Mouse (Mus musculus) layer of hippocampus, adult 8-10 months (tissue): ENCODE results near the gene Fbxo40. TPM values are rescaled to one million over a fixed set of nuclear protein-coding genes. Genes with fewer than 3 reads are reported as not detected.

Experiments
- DNase-seq, 2 experiments: peaks; one replicate each; pipeline ENCODE4 v3.0.0; 2022; ENCODE audit warnings: low spot score in 2 of 2
- total RNA-seq, 4 experiments: library from RNA; stranded (reverse); gene quantifications; 2 replicates each; pipeline ENCODE4 v1.2.4; 2022

The Fbxo40 gene
- under 1 TPM in 3 of 4 experiments, not detected in 1; 0.16 to 0.28 (median 0.20) TPM for total RNA-seq

DNA sequence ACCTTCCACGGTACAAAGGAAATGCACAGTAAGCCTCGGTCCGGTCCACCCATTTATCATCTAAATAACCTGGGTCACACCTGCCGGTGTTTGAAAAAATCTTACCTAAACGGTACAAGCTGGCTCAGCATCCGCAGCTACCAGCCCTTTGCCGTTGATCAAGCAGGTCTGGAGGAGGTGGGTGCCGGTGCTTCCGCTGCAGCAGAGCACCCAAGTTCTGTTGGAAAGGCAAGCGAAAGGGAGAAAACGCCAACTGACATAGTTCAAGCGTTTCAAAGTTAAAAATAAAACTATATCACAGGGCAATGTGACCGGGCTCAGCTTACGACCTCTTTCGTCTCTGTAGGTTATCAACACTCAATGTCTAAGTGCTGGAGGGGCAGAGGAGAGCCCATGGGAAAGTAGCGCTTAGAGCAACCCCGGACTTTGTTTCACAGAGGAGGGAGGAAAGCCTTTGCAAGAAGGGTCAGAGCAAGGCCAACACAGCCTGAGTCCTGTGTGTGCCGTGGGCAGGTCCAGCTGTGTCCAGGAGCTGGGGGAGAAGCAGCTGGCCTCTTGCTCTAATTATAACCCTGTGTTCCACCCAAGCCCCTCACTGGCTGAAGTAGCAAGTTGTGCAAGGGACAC, at the start of gene Fbxo40:
Fbxo40 (minus strand) TSS at position 469 of the 627 bp plus-strand sequence.
- no peak for DNase-seq

DNA sequence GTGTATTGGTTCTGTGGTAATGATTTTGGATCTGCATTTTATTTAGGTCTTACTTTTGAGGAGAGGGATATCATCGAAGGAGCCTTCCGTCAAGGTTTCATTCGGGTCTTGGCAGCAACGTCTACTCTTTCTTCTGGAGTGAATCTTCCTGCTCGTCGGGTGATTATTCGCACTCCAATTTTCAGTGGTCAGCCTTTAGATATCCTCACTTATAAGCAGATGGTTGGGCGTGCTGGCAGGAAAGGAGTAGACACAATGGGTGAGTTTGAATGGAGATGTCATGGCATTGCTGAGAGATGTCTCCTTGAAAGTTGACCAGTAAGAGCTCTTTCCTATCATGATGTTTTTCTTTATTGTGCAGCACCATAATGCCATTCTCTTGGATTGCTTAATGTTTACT, 44.5 kb upstream of the Fbxo40 start:
- DNase-seq = no peak

DNA sequence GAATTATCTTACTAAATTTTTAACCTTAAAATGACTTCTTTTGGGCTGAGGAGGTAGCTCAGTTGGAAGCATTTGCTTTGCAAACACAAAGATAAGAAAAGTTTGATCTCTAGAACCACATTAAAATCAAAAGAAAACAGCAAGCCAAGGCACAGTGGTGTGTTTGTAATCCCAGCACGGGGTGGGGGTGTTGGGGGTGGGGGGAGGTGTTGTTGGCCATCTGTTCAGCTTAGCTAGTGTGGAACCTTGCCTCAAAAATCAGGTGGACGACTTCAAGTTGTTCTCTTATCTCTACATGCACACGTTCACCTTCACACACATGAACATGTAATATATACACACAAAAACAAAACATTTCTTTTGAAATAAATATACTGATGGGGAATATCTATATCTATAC, 41.7 kb upstream of the Fbxo40 start:
- no peak for DNase-seq

DNA sequence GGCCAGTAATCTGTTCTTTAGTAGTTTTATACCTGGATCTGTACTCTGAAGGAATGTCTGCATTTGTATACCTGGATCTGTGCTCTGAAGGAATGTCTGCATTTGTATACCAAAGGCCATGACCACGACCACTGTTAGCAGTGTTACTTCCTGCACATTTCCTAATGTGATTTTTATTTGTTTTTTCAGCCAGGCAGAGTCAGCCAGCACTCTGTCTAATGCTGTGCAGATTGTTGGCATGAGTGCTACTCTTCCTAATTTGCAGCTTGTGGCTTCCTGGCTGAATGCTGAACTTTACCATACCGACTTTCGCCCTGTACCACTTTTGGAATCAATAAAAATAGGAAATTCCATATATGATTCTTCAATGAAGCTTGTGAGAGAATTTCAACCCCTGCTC, 37.3 kb upstream of the Fbxo40 start:
- DNase-seq = peak in 1 of 2 experiments; percentile 15

DNA sequence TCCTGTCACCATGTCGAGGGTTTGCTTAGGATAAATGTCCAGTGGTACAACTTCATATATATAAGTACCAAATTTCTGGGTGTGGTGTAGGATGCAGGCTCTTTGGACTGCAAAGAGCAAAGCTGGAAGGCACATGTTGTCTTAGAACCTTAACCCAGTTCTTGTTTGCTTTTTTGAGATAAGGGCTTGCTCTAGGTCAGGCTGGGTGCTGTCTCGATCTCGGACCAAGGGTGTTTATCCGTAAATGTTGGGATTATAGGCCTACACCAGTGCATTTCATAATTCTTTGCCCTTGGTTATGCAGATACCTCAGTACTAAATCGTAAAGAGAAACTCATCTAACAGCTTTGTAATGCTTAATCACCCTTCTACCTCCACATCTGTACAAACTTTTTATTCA, 22.1 kb upstream of the Fbxo40 start:
- no peak for DNase-seq

DNA sequence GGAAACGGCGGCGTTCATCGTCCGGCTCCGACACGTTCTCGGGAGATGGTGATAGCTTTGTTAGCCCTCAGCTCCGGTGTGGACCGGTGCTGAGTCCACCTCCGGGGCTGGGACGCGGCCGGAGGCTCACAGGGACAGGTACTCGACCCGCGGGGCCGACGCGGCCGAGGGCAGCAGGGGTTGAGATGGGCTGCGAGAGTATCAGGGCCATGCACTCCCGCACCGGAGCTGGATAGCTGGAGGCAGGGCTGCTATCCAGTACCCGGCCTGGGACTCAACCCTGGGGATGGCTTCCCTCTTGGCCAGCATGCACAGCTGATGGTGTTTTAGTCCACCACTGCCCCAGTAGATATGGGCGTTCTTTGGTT, 21.6 kb upstream of the Fbxo40 start:
- no peak for DNase-seq

DNA sequence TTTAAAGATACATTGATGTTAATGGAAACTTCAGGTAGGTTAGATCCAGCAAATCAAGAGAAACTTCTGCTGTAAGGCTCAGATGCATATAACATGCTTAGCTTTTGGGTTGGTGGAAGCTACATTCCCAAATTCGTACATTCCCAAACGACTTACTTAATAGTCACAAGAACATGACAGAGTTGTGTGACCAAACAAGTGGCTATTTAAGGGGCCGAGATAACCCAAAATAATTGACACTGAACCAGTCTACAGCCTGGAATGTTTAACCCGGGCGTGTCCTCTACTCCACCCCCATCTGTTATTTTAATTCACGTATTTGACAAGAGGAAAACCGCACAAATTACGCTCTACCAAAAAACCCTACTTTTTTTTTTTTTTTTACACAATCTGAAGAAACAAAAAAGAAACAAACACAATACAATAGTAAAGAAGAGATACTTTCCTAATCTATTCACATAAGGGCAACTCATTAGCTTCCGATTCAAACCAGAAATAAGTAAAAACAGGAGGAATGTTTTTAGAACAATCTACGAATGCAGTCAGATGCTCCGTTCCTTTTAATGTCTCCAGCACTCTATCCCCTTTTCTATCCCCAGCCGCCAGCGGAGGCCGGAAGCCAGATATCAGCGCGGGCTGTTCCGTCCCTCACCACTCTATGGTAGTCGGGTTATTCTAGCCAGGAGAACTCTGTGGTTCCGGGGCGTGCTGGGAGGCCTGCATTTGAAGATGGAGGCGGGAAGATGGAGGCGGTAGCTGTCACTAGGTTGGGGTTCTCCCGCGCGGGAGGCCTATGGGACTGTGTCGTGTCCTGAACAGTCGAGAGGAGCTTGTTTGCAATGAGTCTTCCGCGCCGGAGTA, 21.0 kb upstream of the Fbxo40 start, which contains the start of gene Polq:
Polq (plus strand) TSS at position 726 of the 861 bp plus-strand sequence.
- DNase-seq = peak; percentile 89 to 91

DNA sequence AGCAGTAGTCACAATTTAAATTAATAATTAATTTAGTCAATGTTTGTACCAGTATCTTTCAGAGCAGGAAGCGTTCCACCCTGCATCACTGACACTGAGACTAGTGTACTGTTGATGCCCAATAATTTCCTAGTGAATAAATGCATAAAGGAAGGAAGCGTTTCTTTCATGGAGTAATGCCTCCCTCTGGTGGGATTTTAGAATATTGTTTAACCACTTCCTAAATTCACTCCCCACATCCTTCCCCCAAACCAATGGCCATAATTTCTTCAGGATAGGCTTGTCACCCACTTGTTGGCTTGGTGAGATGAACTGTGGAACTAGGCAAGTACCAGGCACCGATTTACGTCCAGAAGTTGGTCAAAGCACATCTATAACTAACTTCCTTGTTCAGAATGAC, 20.1 kb upstream of the Fbxo40 start:
- DNase-seq = peak in 1 of 2 experiments; percentile 14

DNA sequence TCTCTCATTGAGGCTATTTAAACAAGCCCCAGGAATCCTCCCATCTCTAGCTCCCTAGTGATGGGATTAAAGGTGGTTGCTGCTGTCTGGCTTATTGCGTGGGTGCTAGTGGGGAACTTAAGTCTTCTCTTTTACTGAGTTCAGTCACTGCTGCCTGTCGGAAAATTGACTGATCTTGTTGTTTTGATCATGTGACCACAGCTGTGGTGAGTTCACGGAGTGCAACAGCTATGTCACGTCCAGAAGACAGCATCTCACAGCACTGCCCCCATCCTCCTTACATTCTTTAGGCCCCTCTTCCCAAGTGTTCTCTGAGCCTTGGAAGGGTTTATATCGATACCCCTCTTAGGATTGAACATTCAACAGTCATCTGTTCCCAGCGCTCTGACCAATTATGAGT, 19.0 kb upstream of the Fbxo40 start:
- DNase-seq = no peak

DNA sequence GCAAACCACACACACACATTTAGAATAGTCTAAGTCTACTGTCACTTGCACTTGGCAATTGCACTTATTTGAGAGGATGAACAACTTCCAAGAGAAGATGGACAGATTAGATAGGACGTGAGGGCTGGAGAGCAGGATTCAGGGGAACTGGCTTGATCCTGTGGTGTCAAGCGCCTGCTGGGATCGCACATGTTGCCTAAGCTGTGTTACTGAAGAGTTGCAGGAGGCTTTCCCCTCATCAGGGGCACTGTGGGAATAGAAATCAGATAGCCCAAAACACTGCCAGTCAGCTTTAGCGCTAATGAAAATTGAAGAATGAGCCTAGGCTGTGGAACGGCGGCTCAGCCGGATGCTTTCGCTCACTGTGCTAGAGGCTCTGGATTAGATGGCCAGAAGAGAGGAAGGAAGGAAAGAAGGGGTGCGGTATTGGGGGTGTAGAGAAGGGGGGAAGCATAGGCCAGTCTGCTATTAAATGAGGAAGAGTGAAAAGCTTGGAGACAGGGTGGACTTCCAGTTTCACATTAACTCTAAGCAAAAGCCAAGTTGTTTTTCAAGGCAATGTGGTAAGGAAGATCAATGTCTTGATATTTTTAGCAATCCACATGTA, 9.2 kb upstream of the Fbxo40 start:
- DNase-seq = no peak

DNA sequence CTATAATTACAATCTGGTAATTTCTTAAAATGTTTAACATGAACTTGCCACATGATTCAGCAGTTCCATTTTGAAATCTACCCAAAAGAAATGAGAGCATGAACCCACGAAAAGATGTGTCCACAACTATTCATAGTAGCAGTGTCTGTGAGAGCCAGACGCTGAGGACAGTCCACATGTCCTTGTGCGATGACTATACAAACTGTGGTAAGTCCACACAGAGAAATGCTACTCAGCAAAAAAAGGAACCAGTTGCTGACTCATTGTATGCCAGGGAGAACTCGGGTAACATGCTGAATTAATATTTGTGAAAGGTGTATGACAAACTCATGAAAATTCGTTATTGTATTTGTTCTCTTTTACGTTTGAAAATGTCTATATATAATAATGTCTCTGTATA, 7.4 kb upstream of the Fbxo40 start:
- no peak for DNase-seq

DNA sequence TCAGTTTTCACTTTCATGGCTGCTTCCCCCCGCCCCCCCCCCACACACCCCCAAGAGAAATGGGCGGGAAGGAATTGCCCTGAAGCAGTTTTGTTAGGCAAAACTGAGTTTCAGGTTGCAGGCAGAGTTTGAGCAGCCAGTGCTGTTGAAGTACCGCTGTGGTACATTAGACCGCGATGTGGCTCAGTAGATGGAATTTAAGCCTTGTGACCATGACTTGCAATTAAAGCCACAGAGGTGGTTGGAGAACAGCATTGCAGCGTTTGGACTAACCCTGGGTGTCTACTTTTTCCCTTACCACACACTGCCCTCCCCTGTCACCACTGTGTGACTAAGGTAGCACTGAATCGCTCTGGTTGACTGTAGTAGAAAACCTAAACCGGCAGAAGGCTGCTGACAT, 774 bp downstream of the Fbxo40 start:
- DNase-seq = no peak

DNA sequence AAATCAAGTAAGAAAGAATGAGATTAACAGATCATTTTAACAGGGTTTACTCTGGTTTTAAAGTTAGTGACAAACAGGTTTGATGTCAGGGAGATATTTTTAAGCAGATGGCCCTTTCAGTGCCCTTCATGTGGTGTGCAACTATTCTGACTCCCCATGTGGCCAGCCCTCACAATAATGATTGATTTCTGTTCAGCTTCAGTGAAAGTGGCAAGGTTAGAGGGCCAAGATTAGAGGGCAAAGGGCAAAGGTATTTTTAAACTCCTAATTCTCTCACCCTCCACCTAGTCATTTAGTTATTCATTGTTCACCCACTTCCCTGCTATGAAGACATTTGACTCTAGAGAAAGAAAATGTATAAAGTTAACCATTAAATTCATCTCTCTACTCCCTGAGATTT, 2.2 kb downstream of the Fbxo40 start:
- no peak for DNase-seq

DNA sequence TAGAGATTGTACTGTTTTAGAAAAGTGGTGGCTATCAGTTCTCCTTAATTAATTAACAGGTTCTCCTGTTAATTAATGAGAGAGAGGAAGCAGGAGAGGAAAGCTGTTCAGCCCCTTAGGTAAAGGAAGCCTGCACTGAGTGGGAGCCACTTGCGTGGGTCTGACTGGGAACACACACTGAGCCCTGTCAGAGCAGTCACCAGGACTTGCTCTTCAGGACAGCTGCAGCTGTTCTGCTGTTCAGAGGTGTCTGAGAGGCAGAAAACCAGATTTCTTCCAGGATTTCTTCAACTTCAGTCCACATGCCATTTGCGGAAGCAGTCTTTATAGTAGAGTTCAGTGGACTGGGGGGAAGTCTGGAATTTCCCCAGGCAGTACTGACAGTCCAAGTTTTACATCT, 2.9 kb downstream of the Fbxo40 start:
- DNase-seq = no peak

DNA sequence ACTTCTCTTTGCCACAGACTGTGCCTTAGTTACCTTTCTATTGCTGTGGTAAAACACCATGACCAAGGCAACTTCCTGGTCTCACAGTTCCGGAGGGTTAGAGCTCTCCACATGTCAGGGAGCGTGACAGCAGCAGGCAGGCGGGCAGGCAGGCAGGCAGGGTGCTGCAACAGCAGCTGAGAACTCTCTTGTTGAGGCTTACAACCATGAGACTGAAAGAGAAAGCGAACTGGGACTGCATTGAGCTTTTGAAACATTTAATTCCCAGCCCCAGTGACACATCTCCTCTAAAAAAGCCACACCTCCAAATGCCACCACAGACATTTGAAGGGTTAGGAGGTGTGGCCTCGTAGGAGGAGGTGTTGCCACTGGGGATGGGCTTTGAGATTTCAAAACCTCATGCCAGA, 4.6 kb downstream of the Fbxo40 start:
- DNase-seq = no peak

DNA sequence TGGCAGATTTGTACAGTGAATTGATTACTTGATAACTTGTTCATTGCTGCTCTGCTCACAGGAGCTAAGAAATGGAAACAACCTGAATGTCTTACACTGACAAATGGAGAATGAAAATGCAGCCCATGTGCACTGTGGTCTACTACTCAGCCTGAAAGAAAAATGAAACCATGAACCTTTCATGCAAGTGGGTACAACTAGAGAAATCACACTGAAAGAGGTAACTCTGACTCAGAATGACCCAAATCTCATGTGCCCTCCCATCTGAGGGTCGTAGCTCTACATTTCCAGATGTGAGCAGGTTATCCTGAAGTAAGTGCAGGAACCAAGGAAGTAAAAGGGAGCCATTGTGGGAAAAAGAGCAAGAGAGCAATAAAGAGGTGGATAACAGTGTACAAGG, 6.5 kb downstream of the Fbxo40 start:
- no peak for DNase-seq

DNA sequence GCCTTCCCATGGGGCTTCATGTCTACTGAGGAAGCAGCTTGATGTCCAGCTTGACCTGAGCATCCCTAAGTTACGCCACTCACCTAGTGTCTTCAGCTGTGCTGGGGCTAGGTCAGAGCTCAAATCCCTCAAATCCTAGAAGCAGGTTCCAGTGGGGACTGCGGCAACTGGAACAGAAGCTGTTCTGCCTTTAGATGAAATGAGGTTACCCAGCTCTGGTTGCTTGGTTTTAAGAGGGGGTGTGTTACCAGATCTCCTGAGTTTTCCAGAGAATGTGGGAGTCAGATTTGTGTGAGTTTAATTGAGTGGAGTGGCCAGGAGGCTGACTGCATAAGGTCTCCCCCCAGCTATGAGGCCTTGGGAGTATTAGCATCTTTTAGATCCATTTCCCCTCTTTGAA, 11.1 kb downstream of the Fbxo40 start:
- no peak for DNase-seq

DNA sequence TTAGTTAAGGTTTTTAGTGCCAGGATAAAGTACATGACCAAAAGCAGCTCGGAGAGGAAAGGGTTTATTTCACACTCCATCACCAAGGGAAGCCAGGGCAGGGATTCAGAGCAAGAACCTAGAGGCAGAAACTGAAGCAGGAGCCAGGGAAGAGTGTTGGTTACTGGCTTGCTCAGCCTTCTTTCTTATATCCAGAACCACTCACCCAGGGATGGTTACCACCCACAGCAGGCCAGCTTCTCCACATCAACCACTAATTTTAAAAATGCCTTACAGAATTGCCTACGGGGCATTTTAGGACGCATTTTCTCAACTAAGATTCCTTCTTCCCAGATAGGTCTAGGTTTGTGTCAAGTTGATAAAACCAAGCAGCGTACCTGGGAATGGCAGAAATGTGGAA, 26.9 kb downstream of the Fbxo40 start:
- DNase-seq = no peak

DNA sequence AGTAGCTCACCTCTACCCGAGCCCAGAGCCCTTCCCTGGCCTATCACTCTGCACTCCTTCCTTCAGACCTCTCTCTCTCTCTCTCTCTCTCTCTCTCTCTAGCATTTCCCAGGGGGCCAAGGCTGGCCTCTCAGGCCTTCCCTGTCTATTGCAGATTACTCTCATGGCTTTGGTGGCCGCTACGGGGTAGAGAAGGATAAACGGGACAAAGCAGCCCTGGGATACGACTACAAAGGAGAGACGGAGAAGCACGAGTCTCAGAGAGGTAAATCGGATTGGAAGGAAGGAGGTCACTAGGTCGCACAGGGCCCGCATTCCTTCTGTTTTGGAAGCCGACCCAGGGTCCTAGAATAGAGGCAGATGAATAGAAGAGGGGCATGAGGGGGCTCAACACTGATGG, 35.2 kb downstream of the Fbxo40 start:
- DNase-seq = no peak

DNA sequence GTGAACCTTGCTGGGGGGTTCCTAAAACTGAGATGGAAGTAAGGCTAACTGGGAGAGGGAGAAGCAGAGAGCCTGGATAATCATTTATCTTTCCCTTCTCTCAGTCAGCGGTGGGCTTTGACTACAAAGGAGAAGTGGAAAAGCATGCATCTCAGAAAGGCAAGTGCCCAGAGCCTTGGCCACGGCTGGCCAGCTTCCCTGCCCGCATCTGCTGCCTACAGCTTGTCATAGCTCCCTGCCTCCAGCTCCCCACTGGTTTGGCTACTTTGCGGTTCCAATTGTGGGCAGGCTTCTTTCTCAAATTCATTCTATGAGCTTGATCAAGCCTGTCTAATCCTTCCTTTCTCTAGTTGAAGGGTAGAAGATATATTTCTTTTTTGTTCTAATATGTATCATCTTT, 39.2 kb downstream of the Fbxo40 start:
- no peak for DNase-seq

DNA sequence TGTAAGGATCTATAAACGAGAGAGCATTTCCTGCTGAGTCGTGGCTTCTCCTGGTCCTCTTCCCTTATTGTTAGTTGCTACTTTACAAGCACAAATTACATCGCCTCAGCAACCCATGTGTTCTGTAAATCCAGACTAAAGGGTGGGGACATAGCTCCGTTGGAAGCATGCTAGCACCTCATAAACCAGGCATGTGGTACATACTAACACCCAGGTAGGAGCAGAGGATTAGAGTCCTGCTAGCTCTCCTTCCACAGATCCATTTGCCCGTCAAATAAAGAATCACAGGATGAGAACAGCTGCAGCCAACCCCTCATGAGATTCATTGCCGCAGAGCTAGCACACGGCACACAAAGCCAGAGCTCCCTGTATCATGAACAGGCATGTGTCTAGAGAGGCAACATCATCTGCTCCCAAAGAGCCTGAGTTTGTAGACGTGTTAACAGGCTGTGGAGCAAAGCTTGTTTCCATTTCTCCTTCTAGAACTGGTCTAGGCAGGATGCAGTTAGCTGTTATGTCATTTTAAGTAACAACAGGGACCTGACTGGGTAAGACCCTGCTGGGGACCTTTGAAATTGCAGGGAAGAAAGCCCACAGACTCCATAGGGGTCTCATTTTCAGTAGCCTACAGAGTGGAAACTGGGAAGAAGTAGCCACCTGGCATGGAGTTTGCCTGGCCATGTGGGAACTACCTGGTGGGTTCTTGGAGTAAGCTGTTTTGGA, 40.5 kb downstream of the Fbxo40 start:
- no peak for DNase-seq

DNA sequence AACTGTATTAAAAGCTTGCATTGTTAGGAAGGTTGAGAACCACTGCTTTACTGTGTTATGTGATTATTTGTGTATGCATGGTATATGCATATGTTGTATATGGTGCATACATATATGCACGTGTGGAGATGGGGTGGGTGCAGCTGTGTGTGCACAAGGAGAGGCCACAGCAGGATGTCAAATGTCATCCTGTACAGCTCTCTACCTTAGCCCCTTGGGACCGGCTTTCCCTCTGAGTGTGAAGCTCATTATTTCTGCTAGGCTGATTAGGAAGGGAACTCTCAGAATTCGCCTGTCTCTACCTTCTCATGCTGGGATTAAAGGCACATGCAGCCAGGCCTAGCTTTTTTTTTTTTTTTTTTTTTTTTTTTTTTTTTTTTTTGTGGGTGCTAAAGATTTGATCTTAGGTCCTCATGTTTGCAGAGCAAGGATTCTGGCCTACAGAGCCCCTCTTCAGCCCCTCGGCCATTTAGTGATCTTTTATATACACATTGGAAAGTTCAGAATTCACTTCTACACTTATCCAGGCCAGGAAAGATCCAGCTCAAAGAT, 42.5 kb downstream of the Fbxo40 start:
- DNase-seq = no peak
